Mouse (Mus musculus): ENCODE measurements around the gene Pcsk4. TPM values are rescaled to one million over a fixed set of nuclear protein-coding genes. Genes with fewer than 3 reads are reported as not detected.

The Pcsk4 gene
- polyA plus RNA-seq, 1 experiment: 0.55 TPM

DNA sequence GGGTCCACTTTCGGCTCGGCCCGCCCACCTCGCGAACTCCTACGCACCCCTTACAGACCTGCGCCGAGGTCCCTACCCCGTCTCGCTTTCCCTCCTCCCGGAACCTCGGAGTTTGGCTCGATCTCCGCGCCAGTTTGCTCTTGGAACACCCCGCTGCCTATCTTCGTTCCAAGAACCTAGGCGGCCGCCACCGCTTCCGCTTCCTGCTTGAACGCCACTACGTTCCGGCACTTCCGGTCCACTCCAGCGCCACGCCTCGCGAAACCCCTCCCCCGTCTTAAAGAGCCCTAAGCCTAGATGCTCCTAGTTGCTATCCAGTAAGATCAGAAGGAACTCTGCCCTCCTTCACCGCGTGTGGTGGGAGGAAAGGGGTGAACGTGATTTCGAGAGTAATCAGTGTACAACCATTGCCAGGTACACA, 8.9 kb downstream of the Pcsk4 start, which contains the start of gene 2310011J03Rik:
2310011J03Rik (minus strand) TSS at position 198 of the 421 bp plus-strand sequence.
- peaks cover 18% of the 10 kb centered on the region for H3K27me3 ChIP-seq (ENCODE audit: control insufficient read depth)
- H3K9me3 ChIP-seq (ENCODE audit: control insufficient read depth, low read length): peaks cover 4% of the 10 kb centered on the region; the same call in 1 of the 2 replicates
- H3K4me1 ChIP-seq (ENCODE audit: control insufficient read depth): peaks cover 96% of the 10 kb centered on the region
- H3K4me3 ChIP-seq (replicated peaks): peak within 1 kb of the TSS; percentile 95
- TF ChIP-seq TAL1 (IDR thresholded peaks at IDR 0.05; ENCODE audit: low read length) (no peak), GATA1 (IDR thresholded peaks at IDR 0.05; ENCODE audit: low read length) (no peak)
- H3K36me3 ChIP-seq (ENCODE audit: control insufficient read depth): peaks cover 42% of the 10 kb centered on the region

DNA sequence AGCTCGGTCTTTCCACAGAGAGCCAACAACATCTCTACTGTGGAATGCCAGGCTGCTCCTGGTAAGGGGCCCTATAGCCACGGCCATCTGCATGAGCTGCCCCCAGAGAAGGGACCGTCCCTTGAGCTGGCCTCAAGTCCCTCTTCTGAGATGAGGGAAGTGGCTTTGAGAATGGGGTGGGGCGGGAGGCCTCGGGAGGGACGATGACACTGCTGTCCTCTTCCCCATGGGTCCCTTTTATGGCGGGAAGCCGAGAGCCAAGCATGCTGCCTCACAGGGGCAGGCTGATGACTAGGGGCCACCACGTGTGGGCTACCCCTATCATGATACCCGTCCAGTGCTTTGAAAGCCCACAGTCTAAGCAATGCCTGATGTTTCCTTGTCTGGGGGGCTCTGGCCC, 12.3 kb downstream of the Pcsk4 start:
- Histone ChIP-seq H3K36me3 (ENCODE audit: control insufficient read depth) (peaks cover 37% of the 10 kb centered on the region), H3K27me3 (ENCODE audit: control insufficient read depth) (peaks cover 51% of the 10 kb centered on the region), H3K9me3 (ENCODE audit: control insufficient read depth, low read length) (peaks cover 23% of the 10 kb centered on the region), H3K4me3 (replicated peaks) (peak overlapping the region; percentile 36), H3K4me1 (ENCODE audit: control insufficient read depth) (peaks cover 74% of the 10 kb centered on the region)
- TF ChIP-seq TAL1 (IDR thresholded peaks at IDR 0.05; ENCODE audit: low read length) (no peak), GATA1 (IDR thresholded peaks at IDR 0.05; ENCODE audit: low read length) (no peak)

DNA sequence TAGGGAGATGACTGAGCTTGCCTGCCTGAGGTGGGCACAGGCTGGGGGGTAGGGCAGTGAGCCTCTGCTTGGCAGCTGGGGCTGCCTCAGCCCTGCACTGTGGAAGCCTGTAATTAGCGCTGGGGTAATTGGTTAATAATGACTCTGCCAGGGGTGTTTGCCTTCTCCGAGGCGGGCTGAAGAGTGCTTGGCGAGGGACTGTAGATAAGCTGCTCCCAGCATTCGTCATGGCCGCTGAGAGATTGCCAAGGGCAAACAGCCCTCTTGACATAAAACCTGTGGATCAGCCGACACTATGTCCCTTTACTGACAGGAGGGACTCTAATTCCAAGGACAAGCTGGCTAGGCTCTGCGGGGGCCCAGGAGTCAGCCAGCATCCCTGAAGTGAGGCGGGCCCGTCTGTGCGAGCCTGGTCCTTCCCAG, 12.9 kb downstream of the Pcsk4 start:
- Histone ChIP-seq H3K27me3 (ENCODE audit: control insufficient read depth) (peaks cover 57% of the 10 kb centered on the region), H3K4me1 (ENCODE audit: control insufficient read depth) (peaks cover 68% of the 10 kb centered on the region), H3K9me3 (ENCODE audit: control insufficient read depth, low read length) (peaks cover 27% of the 10 kb centered on the region), H3K4me3 (replicated peaks) (peak overlapping the region; percentile 36), H3K36me3 (ENCODE audit: control insufficient read depth) (peaks cover 32% of the 10 kb centered on the region)
- TF ChIP-seq GATA1 (IDR thresholded peaks at IDR 0.05; ENCODE audit: low read length): no peak
- TF ChIP-seq TAL1 (IDR thresholded peaks at IDR 0.05; ENCODE audit: low read length): no peak

DNA sequence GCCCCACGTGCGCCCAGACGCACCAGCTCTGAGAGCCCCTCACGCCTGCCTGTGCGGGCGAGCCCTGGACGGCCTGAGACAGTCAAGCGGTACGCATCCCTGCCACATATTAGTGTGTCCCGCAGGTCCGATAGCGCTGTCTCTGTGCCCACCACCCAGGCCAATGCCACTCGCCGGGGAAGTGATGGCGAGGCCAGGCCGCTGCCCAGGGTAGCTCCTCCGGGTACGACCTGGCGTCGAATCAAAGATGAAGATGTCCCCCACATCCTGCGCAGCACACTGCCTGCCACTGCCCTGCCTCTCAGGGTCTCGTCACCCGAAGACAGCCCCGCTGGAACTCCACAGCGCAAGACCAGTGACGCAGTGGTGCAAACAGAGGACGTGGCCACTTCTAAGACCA, 14.0 kb downstream of the Pcsk4 start:
- TF ChIP-seq GATA1 (IDR thresholded peaks at IDR 0.05; ENCODE audit: low read length) (no peak), TAL1 (IDR thresholded peaks at IDR 0.05; ENCODE audit: low read length) (no peak)
- peaks cover 68% of the 10 kb centered on the region for H3K27me3 ChIP-seq (ENCODE audit: control insufficient read depth)
- peaks cover 60% of the 10 kb centered on the region for H3K4me1 ChIP-seq (ENCODE audit: control insufficient read depth)
- H3K36me3 ChIP-seq (ENCODE audit: control insufficient read depth): peaks cover 30% of the 10 kb centered on the region
- peaks cover 27% of the 10 kb centered on the region for H3K9me3 ChIP-seq (ENCODE audit: control insufficient read depth, low read length)
- no peak overlapping the region for H3K4me3 ChIP-seq (replicated peaks)

DNA sequence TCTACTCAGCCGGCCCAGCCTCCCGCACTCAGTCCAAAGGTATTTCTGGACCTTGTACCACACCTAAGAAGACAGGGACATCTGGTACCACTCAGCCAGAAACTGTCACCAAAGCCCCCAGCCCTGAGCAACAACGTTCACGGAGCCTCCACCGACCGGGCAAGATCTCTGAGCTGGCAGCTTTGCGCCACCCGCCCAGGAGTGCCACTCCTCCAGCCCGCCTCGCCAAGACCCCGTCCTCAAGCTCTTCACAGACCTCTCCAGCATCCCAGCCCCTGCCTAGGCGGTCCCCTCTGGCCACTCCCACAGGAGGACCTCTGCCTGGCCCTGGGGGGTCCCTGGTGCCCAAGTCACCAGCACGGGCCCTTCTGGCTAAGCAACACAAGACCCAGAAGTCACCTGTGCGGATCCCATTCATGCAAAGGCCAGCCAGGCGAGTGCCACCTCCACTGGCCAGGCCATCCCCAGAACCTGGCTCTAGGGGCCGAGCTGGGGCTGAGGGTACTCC, 14.8 kb downstream of the Pcsk4 start:
- Histone ChIP-seq H3K27me3 (ENCODE audit: control insufficient read depth) (peaks cover 72% of the 10 kb centered on the region), H3K9me3 (ENCODE audit: control insufficient read depth, low read length) (peaks cover 27% of the 10 kb centered on the region), H3K36me3 (ENCODE audit: control insufficient read depth) (peaks cover 29% of the 10 kb centered on the region), H3K4me1 (ENCODE audit: control insufficient read depth) (peaks cover 54% of the 10 kb centered on the region), H3K4me3 (replicated peaks) (no peak overlapping the region)
- TF ChIP-seq GATA1 (IDR thresholded peaks at IDR 0.05; ENCODE audit: low read length) (no peak), TAL1 (IDR thresholded peaks at IDR 0.05; ENCODE audit: low read length) (no peak)

DNA sequence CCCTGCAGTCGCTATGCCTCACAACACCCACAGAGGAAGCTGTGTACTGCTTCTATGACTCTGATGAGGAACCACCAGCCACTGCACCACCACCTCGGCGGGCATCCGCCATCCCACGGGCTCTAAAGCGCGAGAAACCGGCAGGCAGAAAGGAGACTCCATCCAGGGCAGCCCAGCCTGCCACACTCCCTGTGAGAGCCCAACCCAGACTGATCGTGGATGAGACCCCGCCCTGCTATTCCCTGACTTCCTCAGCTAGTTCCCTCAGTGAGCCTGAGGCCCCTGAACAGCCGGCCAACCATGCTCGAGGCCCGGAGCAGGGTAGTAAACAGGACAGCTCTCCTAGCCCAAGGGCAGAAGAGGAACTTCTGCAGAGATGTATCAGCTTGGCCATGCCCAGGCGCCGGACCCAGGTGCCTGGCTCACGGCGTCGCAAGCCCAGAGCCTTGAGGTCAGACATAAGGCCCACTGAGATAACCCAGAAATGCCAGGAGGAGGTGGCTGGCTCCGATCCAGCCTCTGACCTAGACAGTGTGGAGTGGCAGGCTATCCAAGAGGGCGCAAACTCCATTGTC, 15.6 kb downstream of the Pcsk4 start:
- Histone ChIP-seq H3K27me3 (ENCODE audit: control insufficient read depth) (peaks cover 80% of the 10 kb centered on the region), H3K9me3 (ENCODE audit: control insufficient read depth, low read length) (peaks cover 27% of the 10 kb centered on the region), H3K36me3 (ENCODE audit: control insufficient read depth) (peaks cover 21% of the 10 kb centered on the region), H3K4me3 (replicated peaks) (no peak overlapping the region), H3K4me1 (ENCODE audit: control insufficient read depth) (peaks cover 46% of the 10 kb centered on the region)
- TF ChIP-seq TAL1 (IDR thresholded peaks at IDR 0.05; ENCODE audit: low read length): no peak
- no peak for TF ChIP-seq GATA1 (IDR thresholded peaks at IDR 0.05; ENCODE audit: low read length)

DNA sequence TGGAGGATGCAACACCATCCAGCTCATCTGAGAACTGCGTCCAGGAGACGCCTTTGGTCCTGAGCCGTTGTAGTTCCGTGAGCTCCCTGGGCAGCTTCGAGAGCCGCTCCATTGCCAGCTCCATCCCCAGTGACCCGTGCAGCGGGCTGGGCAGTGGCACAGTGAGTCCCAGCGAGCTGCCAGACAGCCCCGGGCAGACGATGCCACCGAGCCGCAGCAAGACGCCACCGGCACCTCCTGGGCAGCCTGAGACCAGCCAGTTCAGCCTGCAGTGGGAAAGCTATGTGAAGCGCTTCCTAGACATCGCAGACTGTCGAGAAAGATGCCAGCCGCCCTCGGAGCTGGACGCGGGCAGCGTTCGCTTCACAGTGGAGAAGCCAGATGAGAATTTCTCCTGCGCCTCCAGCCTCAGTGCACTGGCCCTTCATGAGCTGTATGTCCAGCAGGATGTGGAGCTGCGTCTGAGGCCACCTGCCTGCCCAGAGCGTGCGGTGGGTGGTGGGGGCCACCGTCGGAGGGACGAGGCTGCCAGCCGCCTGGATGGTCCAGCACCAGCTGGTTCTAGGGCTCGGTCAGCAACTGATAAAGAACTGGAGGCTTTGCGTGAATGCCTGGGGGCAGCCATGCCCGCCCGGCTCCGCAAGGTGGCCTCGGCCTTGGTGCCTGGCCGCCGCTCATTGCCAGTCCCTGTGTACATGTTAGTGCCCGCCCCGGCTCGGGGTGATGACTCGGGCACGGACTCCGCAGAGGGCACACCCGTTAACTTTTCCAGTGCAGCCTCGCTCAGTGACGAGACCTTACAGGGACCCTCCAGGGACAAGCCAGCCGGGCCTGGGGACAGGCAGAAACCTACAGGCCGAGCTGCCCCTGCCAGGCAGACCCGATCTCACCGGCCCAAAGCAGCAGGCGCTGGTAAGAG, 16.5 kb downstream of the Pcsk4 start:
- no peak overlapping the region for H3K4me3 ChIP-seq (replicated peaks)
- TF ChIP-seq GATA1 (IDR thresholded peaks at IDR 0.05; ENCODE audit: low read length) (no peak), TAL1 (IDR thresholded peaks at IDR 0.05; ENCODE audit: low read length) (no peak)
- peaks cover 27% of the 10 kb centered on the region for H3K9me3 ChIP-seq (ENCODE audit: control insufficient read depth, low read length)
- peaks cover 84% of the 10 kb centered on the region for H3K27me3 ChIP-seq (ENCODE audit: control insufficient read depth)
- H3K4me1 ChIP-seq (ENCODE audit: control insufficient read depth): peaks cover 37% of the 10 kb centered on the region
- H3K36me3 ChIP-seq (ENCODE audit: control insufficient read depth): peaks cover 12% of the 10 kb centered on the region

DNA sequence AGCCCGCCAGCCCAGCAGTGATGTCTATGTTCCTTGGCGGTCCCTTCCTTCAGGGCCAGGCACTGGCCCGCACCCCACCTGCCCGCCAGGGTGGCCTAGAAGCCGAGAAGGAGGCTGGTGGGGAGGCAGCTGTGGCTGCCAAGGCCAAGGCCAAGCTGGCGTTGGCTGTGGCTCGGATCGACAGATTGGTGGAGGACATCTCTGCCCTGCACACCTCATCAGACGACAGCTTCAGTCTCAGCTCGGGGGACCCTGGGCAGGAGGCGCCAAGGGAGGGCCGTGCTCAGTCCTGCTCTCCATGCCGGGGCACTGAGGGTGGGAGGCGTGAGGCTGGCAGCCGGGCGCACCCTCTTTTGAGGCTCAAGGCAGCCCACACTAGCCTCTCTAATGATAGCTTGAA, 17.7 kb downstream of the Pcsk4 start:
- Histone ChIP-seq H3K4me1 (ENCODE audit: control insufficient read depth) (peaks cover 24% of the 10 kb centered on the region), H3K27me3 (ENCODE audit: control insufficient read depth) (peaks cover 91% of the 10 kb centered on the region), H3K36me3 (ENCODE audit: control insufficient read depth) (no peaks in the 10 kb centered on the region), H3K4me3 (replicated peaks) (no peak overlapping the region), H3K9me3 (ENCODE audit: control insufficient read depth, low read length) (peaks cover 27% of the 10 kb centered on the region)
- TF ChIP-seq TAL1 (IDR thresholded peaks at IDR 0.05; ENCODE audit: low read length): no peak
- no peak for TF ChIP-seq GATA1 (IDR thresholded peaks at IDR 0.05; ENCODE audit: low read length)

DNA sequence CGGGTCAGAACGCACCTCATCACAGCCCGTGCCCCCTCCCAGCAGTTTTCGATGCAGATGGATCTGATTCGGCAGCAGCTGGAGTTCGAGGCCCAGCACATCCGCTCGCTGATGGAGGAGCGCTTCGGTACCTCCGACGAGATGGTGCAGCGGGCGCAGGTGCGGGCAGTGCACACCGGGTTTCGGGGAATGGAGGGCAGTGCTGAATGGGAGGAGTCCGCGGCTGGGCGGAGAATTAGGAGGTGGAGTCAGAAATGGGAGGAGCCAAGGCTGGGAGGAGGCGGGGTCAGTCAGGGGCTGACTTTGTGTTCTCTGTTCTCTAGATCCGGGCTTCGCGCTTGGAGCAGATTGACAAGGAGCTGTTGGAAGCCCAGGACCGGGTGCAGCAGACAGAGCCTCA, 24.4 kb downstream of the Pcsk4 start:
- Histone ChIP-seq H3K4me3 (replicated peaks) (peak overlapping the region; percentile 29), H3K27me3 (ENCODE audit: control insufficient read depth) (peaks cover 91% of the 10 kb centered on the region), H3K36me3 (ENCODE audit: control insufficient read depth) (no peaks in the 10 kb centered on the region), H3K9me3 (ENCODE audit: control insufficient read depth, low read length) (peaks cover 8% of the 10 kb centered on the region), H3K4me1 (ENCODE audit: control insufficient read depth) (peaks cover 13% of the 10 kb centered on the region)
- no peak for TF ChIP-seq TAL1 (IDR thresholded peaks at IDR 0.05; ENCODE audit: low read length)
- TF ChIP-seq GATA1 (IDR thresholded peaks at IDR 0.05; ENCODE audit: low read length): no peak

All from erythroblast, embryonic 14.5 days (primary cell).